Mouse (Mus musculus): ENCODE results near the gene Vwa8. TPM values are rescaled to one million over a fixed set of nuclear protein-coding genes. Genes with fewer than 3 reads are reported as not detected.

The Vwa8 gene
- polyA plus RNA-seq, 1 experiment from 2014 or later = 14.7 TPM

DNA sequence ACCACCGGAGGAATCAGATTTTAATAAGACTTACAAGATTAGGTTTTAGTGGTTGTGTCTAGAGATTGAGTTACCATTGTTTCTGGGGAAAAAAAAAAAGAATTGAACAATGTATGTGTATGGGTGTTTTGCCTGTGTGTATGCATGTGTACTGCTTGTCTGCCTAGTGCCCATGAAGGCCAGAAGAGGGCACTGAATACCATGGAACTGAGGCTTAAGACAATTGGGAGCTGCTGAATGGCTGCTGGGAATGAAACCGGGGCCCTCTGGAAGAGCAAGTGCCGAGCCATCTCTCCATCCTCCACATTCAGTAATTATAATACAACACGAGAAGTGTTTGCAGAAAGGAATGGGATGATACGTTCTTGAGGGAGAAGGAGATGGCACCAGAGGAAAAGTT lies 12.3 kb downstream of the Vwa8 start:
- no peak overlapping the region for H3K4me2 ChIP-seq (replicated peaks; ENCODE audit: low read depth, low read length)
- no peak for ATAC-seq (ENCODE audit: insufficient number of reproducible peaks, insufficient read depth, low FRiP score, low read depth)
- WGBS = 90% methylated on average over 5 of the region's 5 CpGs

DNA sequence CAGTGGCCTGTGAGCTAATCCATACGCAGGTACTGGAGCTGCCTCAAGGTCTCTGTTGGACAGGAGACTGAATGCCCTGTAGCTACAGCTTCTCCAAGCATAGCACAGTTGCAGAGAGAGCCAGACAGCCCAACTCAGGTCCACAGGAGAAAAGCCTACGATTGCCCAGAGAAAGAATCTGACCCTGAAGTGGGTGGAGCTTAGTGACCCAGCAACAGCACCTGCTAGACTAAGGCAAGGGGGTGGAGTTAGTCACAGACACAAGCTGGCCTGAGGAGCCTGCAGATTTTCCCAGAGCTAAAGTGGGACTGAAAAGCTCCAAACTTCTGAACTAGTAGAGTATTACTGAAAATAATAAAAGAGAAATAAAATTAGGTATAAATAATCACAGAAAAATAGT lies 21.2 kb downstream of the Vwa8 start:
- Histone ChIP-seq H3K4me3 (ENCODE audit: low read depth, low read length) (no peak overlapping the region), H3K4me2 (replicated peaks; ENCODE audit: low read depth, low read length) (no peak overlapping the region), H3K36me3 (ENCODE audit: control insufficient read depth, insufficient read depth, low read length) (no peaks in the 10 kb centered on the region), H3K27me3 (ENCODE audit: control insufficient read depth, insufficient read depth, low read length) (no peaks in the 10 kb centered on the region), H3K4me1 (ENCODE audit: control insufficient read depth, insufficient read depth, low read length) (no peaks in the 10 kb centered on the region), H3K27ac (ENCODE audit: low read length) (no peak overlapping the region), H3K9ac (replicated peaks; ENCODE audit: low read depth, low read length) (no peak overlapping the region), H3K9me3 (ENCODE audit: control insufficient read depth, low read depth, low read length) (no peaks in the 10 kb centered on the region)
- 51% methylated on average over 2 of the region's 2 CpGs for WGBS
- no peak for ATAC-seq (ENCODE audit: insufficient number of reproducible peaks, insufficient read depth, low FRiP score, low read depth)

More for the DNA sequence above, 12.3 kb downstream of the Vwa8 start:
- no peak overlapping the region for H3K27ac ChIP-seq (ENCODE audit: low read length)
- H3K36me3 ChIP-seq (ENCODE audit: control insufficient read depth, insufficient read depth, low read length) = no peaks in the 10 kb centered on the region
- H3K9me3 ChIP-seq (ENCODE audit: control insufficient read depth, low read depth, low read length) = no peaks in the 10 kb centered on the region
- H3K27me3 ChIP-seq (ENCODE audit: control insufficient read depth, insufficient read depth, low read length) = no peaks in the 10 kb centered on the region
- no peaks in the 10 kb centered on the region for H3K4me1 ChIP-seq (ENCODE audit: control insufficient read depth, insufficient read depth, low read length)
- H3K4me3 ChIP-seq (ENCODE audit: low read depth, low read length) = no peak overlapping the region
- no peak overlapping the region for H3K9ac ChIP-seq (replicated peaks; ENCODE audit: low read depth, low read length)

DNA sequence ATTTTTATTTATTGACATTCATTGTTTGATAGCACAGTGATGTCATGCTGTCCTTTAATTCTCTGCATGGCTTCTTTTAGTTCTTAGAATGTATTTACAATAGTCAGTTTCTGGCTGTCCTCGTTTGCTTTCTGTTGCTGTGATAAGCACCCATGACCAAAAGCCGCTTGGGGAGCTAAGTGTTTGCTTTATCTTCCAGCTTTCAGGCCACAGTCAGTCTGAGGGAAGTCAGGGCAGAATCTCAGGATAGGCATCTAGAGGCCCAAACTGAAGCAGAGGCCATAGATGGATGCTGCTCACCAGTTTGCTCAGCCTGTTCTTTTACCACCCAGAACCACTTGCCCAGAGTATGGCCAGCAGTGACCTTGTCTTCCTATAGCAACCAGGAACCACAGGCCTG lies 28.3 kb downstream of the Vwa8 start:
- no peak overlapping the region for H3K4me3 ChIP-seq (ENCODE audit: low read depth, low read length)
- H3K4me1 ChIP-seq (ENCODE audit: control insufficient read depth, insufficient read depth, low read length) = no peaks in the 10 kb centered on the region
- WGBS = 71% methylated on average over 2 of the region's 2 CpGs
- no peak overlapping the region for H3K4me2 ChIP-seq (replicated peaks; ENCODE audit: low read depth, low read length)
- no peak overlapping the region for H3K27ac ChIP-seq (ENCODE audit: low read length)
- H3K27me3 ChIP-seq (ENCODE audit: control insufficient read depth, insufficient read depth, low read length) = no peaks in the 10 kb centered on the region
- H3K9me3 ChIP-seq (ENCODE audit: control insufficient read depth, low read depth, low read length) = no peaks in the 10 kb centered on the region
- ATAC-seq (ENCODE audit: insufficient number of reproducible peaks, insufficient read depth, low FRiP score, low read depth) = no peak
- no peak overlapping the region for H3K9ac ChIP-seq (replicated peaks; ENCODE audit: low read depth, low read length)
- H3K36me3 ChIP-seq (ENCODE audit: control insufficient read depth, insufficient read depth, low read length) = no peaks in the 10 kb centered on the region

GRCm38 (mm10) chr14:78878402-78879045 lies 29.7 kb downstream of the Vwa8 start:
- Histone ChIP-seq H3K9ac (replicated peaks; ENCODE audit: low read depth, low read length) (no peak overlapping the region), H3K9me3 (ENCODE audit: control insufficient read depth, low read depth, low read length) (no peaks in the 10 kb centered on the region), H3K27ac (ENCODE audit: low read length) (no peak overlapping the region), H3K36me3 (ENCODE audit: control insufficient read depth, insufficient read depth, low read length) (no peaks in the 10 kb centered on the region), H3K27me3 (ENCODE audit: control insufficient read depth, insufficient read depth, low read length) (no peaks in the 10 kb centered on the region), H3K4me2 (replicated peaks; ENCODE audit: low read depth, low read length) (no peak overlapping the region), H3K4me3 (ENCODE audit: low read depth, low read length) (no peak overlapping the region), H3K4me1 (ENCODE audit: control insufficient read depth, insufficient read depth, low read length) (no peaks in the 10 kb centered on the region)
- WGBS = 68% methylated on average over 13 of the region's 13 CpGs
- ATAC-seq (ENCODE audit: insufficient number of reproducible peaks, insufficient read depth, low FRiP score, low read depth) = no peak

- Histone ChIP-seq H3K9me3 (ENCODE audit: control insufficient read depth, low read depth, low read length) (no peaks in the 10 kb centered on the region), H3K27me3 (ENCODE audit: control insufficient read depth, insufficient read depth, low read length) (no peaks in the 10 kb centered on the region), H3K9ac (replicated peaks; ENCODE audit: low read depth, low read length) (no peak overlapping the region), H3K36me3 (ENCODE audit: control insufficient read depth, insufficient read depth, low read length) (no peaks in the 10 kb centered on the region), H3K4me3 (ENCODE audit: low read depth, low read length) (no peak overlapping the region), H3K4me1 (ENCODE audit: control insufficient read depth, insufficient read depth, low read length) (no peaks in the 10 kb centered on the region), H3K4me2 (replicated peaks; ENCODE audit: low read depth, low read length) (no peak overlapping the region), H3K27ac (ENCODE audit: low read length) (no peak overlapping the region)
- WGBS = 83% methylated on average over 4 of the region's 4 CpGs
- no peak for ATAC-seq (ENCODE audit: insufficient number of reproducible peaks, insufficient read depth, low FRiP score, low read depth)
Measured at GRCm38 (mm10) chr14:78880879-78881278, 32.0 kb downstream of the Vwa8 start.

- Histone ChIP-seq H3K4me1 (ENCODE audit: control insufficient read depth, insufficient read depth, low read length) (no peaks in the 10 kb centered on the region), H3K4me2 (replicated peaks; ENCODE audit: low read depth, low read length) (no peak overlapping the region), H3K27me3 (ENCODE audit: control insufficient read depth, insufficient read depth, low read length) (no peaks in the 10 kb centered on the region), H3K9ac (replicated peaks; ENCODE audit: low read depth, low read length) (no peak overlapping the region), H3K9me3 (ENCODE audit: control insufficient read depth, low read depth, low read length) (no peaks in the 10 kb centered on the region), H3K4me3 (ENCODE audit: low read depth, low read length) (no peak overlapping the region), H3K36me3 (ENCODE audit: control insufficient read depth, insufficient read depth, low read length) (no peaks in the 10 kb centered on the region), H3K27ac (ENCODE audit: low read length) (no peak overlapping the region)
- ATAC-seq (ENCODE audit: insufficient number of reproducible peaks, insufficient read depth, low FRiP score, low read depth) = no peak
- 71% methylated on average over 10 of the region's 10 CpGs for WGBS
Measured at GRCm38 (mm10) chr14:78881563-78881962, 32.7 kb downstream of the Vwa8 start.

- no peaks in the 10 kb centered on the region for H3K27me3 ChIP-seq (ENCODE audit: control insufficient read depth, insufficient read depth, low read length)
- no peaks in the 10 kb centered on the region for H3K9me3 ChIP-seq (ENCODE audit: control insufficient read depth, low read depth, low read length)
- H3K36me3 ChIP-seq (ENCODE audit: control insufficient read depth, insufficient read depth, low read length) = no peaks in the 10 kb centered on the region
- no peak overlapping the region for H3K4me3 ChIP-seq (ENCODE audit: low read depth, low read length)
- H3K27ac ChIP-seq (ENCODE audit: low read length) = no peak overlapping the region
- no peak overlapping the region for H3K4me2 ChIP-seq (replicated peaks; ENCODE audit: low read depth, low read length)
- H3K9ac ChIP-seq (replicated peaks; ENCODE audit: low read depth, low read length) = no peak overlapping the region
- H3K4me1 ChIP-seq (ENCODE audit: control insufficient read depth, insufficient read depth, low read length) = no peaks in the 10 kb centered on the region
- no peak for ATAC-seq (ENCODE audit: insufficient number of reproducible peaks, insufficient read depth, low FRiP score, low read depth)
- 56% methylated on average over 7 of the region's 7 CpGs for WGBS
Measured at GRCm38 (mm10) chr14:78885915-78886534, 37.2 kb downstream of the Vwa8 start.

DNA sequence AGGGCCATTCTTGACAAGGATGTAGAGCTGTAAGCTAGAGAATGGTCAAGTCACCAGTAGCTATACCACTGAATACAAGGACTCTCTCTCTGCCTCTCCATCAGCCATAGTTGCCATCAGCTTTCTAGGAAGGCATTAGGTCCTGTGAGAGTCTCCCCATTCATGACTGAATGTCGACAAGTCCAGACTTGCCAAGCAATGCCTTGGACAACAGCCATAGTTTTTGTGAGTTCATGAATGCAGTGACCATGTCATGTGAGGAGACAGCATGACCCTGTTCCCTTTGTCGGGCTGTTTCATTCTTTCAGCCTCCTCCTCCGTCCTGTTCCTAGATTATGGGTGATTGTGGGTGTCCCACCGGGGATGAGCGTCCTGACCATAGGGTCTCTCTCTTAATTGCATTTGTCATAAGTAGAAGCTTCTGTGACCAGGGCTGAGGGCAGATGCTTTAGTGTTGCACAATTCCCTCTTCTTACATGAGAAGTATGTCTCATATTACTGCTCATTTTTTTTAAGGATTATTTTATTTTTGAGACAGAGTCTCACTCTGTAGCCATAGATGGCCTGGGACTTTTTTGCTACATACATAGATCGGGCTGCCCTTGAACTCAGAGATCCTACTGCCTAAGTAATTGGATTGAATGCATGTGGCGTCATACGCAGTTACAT lies 37.8 kb downstream of the Vwa8 start:
- H3K27me3 ChIP-seq (ENCODE audit: control insufficient read depth, insufficient read depth, low read length) = no peaks in the 10 kb centered on the region
- no peaks in the 10 kb centered on the region for H3K9me3 ChIP-seq (ENCODE audit: control insufficient read depth, low read depth, low read length)
- H3K4me1 ChIP-seq (ENCODE audit: control insufficient read depth, insufficient read depth, low read length) = no peaks in the 10 kb centered on the region
- no peak overlapping the region for H3K9ac ChIP-seq (replicated peaks; ENCODE audit: low read depth, low read length)
- H3K4me2 ChIP-seq (replicated peaks; ENCODE audit: low read depth, low read length) = no peak overlapping the region
- no peak overlapping the region for H3K27ac ChIP-seq (ENCODE audit: low read length)
- no peak overlapping the region for H3K4me3 ChIP-seq (ENCODE audit: low read depth, low read length)
- H3K36me3 ChIP-seq (ENCODE audit: control insufficient read depth, insufficient read depth, low read length) = no peaks in the 10 kb centered on the region
- WGBS = 93% methylated on average over 8 of the region's 8 CpGs
- no peak for ATAC-seq (ENCODE audit: insufficient number of reproducible peaks, insufficient read depth, low FRiP score, low read depth)

All from stomach, embryonic 14.5 days (tissue).